Mouse (Mus musculus) neural tube, embryonic 13.5 days (tissue): ENCODE data around the gene Klrb1c. TPM values are rescaled to one million over a fixed set of nuclear protein-coding genes. Genes with fewer than 3 reads are reported as not detected.

Experiments
- ATAC-seq: fragments of 200-750 bp; cut with Nextera tagmentation; 2 replicates; pipeline ENCODE4 v1.8.0; 2017; ENCODE audit warnings: low read depth, mild to moderate bottlenecking, moderate TSS enrichment, moderate library complexity
- H3K27ac ChIP-seq: fragments of 300-500 bp; sonication (generic); replicated peaks from 2 replicates; pipeline ENCODE4 v1.5.1; 2015; ENCODE audit warnings: moderate library complexity, mild to moderate bottlenecking, inconsistent platforms
- H3K27me3 ChIP-seq: fragments of 300-500 bp; sonication (generic); 2 replicates; pipeline ENCODE4 v1.6.1; 2015; ENCODE audit warnings: mild to moderate bottlenecking, inconsistent platforms
- H3K36me3 ChIP-seq: fragments of 300-500 bp; sonication (generic); 2 replicates; pipeline ENCODE4 v1.6.1; 2015; ENCODE audit warnings: mild to moderate bottlenecking, inconsistent platforms
- H3K4me1 ChIP-seq: fragments of 300-500 bp; sonication (generic); replicated peaks from 2 replicates; pipeline ENCODE4 v1.6.1; 2015; ENCODE audit warnings: inconsistent platforms
- H3K4me2 ChIP-seq: fragments of 300-500 bp; sonication (generic); 2 replicates; pipeline ENCODE4 v1.6.1; 2015; ENCODE audit warnings: inconsistent platforms, mild to moderate bottlenecking, moderate library complexity
- H3K4me3 ChIP-seq: fragments of 300-500 bp; sonication (generic); 2 replicates; pipeline ENCODE4 v1.5.1; 2015; ENCODE audit warnings: mild to moderate bottlenecking, inconsistent platforms
- H3K9ac ChIP-seq: fragments of 300-500 bp; sonication (generic); 2 replicates; pipeline ENCODE4 v1.6.1; 2015; ENCODE audit warnings: moderate library complexity, mild to moderate bottlenecking, inconsistent platforms
- H3K9me3 ChIP-seq: fragments of 300-500 bp; sonication (generic); 2 replicates; pipeline ENCODE4 v1.6.1; 2016; ENCODE audit warnings: inconsistent platforms
- WGBS: fragments of 180-500 bp; shearing (Covaris S2); methylation state at CpG from one replicate; pipeline ENCODE4 v1.1.7; 2015; 5-methylcytosine and 5-hydroxymethylcytosine counted together
- polyA plus RNA-seq: library from polyadenylated mRNA; unstranded; fragments of >200 nt; fragmentation: Nextera tagmentation; extraction: Ambion mirVana; gene quantifications from 2 replicates; pipeline ENCODE4 v1.2.1, GENCODE M21; 2015

Gene Klrb1c
- 0.10 TPM in 1 of 2 replicates, not detected in the other for polyA plus RNA-seq

GRCm38 (mm10) chr6:128789115-128789514 lies at the start of gene Klrb1c:
Gene Klrb1c (minus strand): TSS chr6:128789215.
- Histone ChIP-seq H3K36me3 (no peaks in the 10 kb centered on the region), H3K9ac (no peak within 1 kb of the TSS), H3K4me3 (no peak within 1 kb of the TSS), H3K27ac (no peak within 1 kb of the TSS), H3K4me2 (no peak within 1 kb of the TSS), H3K9me3 (no peaks in the 10 kb centered on the region), H3K4me1 (no peaks in the 10 kb centered on the region), H3K27me3 (no peaks in the 10 kb centered on the region)
- 89% methylated on average over 2 of the region's 2 CpGs for WGBS
- ATAC-seq: no peak

- 1% methylated on average over 14 of the region's 14 CpGs for WGBS
- H3K27ac ChIP-seq: peak overlapping the region; percentile 84
- H3K36me3 ChIP-seq: no peaks in the 10 kb centered on the region
- peaks cover 16% of the 10 kb centered on the region for H3K4me1 ChIP-seq
- H3K4me2 ChIP-seq: peak overlapping the region; percentile 58
- peak overlapping the region; percentile 70 for H3K9ac ChIP-seq
- no peaks in the 10 kb centered on the region for H3K27me3 ChIP-seq
- H3K4me3 ChIP-seq: peak overlapping the region; percentile 78
- no peaks in the 10 kb centered on the region for H3K9me3 ChIP-seq
- peak; percentile 48 for ATAC-seq
Observed at GRCm38 (mm10) chr6:128837454-128838341, 48.7 kb upstream of the Klrb1c start.

- Histone ChIP-seq H3K9ac (no peak overlapping the region), H3K36me3 (no peaks in the 10 kb centered on the region), H3K4me3 (peak overlapping the region; percentile 78), H3K4me1 (peaks cover 12% of the 10 kb centered on the region), H3K9me3 (no peaks in the 10 kb centered on the region), H3K27me3 (no peaks in the 10 kb centered on the region), H3K27ac (peak overlapping the region; percentile 84; the same call in 1 of the 2 replicates), H3K4me2 (peak overlapping the region; percentile 58)
- ATAC-seq: no peak
- WGBS: 87% methylated on average over 6 of the region's 6 CpGs
Observed at GRCm38 (mm10) chr6:128836955-128837334, 47.9 kb upstream of the Klrb1c start.

- WGBS: 79% methylated on average over 8 of the region's 8 CpGs
- Histone ChIP-seq H3K9me3 (no peaks in the 10 kb centered on the region), H3K4me3 (no peak overlapping the region), H3K27ac (no peak overlapping the region), H3K9ac (no peak overlapping the region), H3K36me3 (no peaks in the 10 kb centered on the region), H3K4me1 (peaks cover 8% of the 10 kb centered on the region), H3K27me3 (no peaks in the 10 kb centered on the region), H3K4me2 (no peak overlapping the region)
- no peak for ATAC-seq
Observed at GRCm38 (mm10) chr6:128836191-128836954, 47.4 kb upstream of the Klrb1c start.

GRCm38 (mm10) chr6:128835571-128835970 lies 46.6 kb upstream of the Klrb1c start:
- H3K9ac ChIP-seq: no peak overlapping the region
- no peak overlapping the region for H3K4me3 ChIP-seq
- H3K27ac ChIP-seq: no peak overlapping the region
- 91% methylated on average over 4 of the region's 4 CpGs for WGBS
- no peaks in the 10 kb centered on the region for H3K27me3 ChIP-seq
- no peak overlapping the region for H3K4me2 ChIP-seq
- no peaks in the 10 kb centered on the region for H3K36me3 ChIP-seq
- ATAC-seq: no peak
- no peaks in the 10 kb centered on the region for H3K9me3 ChIP-seq
- H3K4me1 ChIP-seq: peaks cover 8% of the 10 kb centered on the region

- H3K36me3 ChIP-seq: no peaks in the 10 kb centered on the region
- no peak overlapping the region for H3K9ac ChIP-seq
- no peak for ATAC-seq
- no peaks in the 10 kb centered on the region; the same call in 1 of the 2 replicates for H3K4me1 ChIP-seq
- no peaks in the 10 kb centered on the region for H3K9me3 ChIP-seq
- no peak overlapping the region for H3K4me2 ChIP-seq
- H3K27me3 ChIP-seq: no peaks in the 10 kb centered on the region
- no peak overlapping the region for H3K4me3 ChIP-seq
- no peak overlapping the region for H3K27ac ChIP-seq
- WGBS: 87% methylated on average over 10 of the region's 10 CpGs
Observed at GRCm38 (mm10) chr6:128833046-128833445, 44.0 kb upstream of the Klrb1c start.

GRCm38 (mm10) chr6:128829837-128830236 lies 40.8 kb upstream of the Klrb1c start:
- no peaks in the 10 kb centered on the region for H3K36me3 ChIP-seq
- no peak overlapping the region for H3K27ac ChIP-seq
- 66% methylated on average over 4 of the region's 4 CpGs for WGBS
- no peaks in the 10 kb centered on the region for H3K9me3 ChIP-seq
- H3K4me3 ChIP-seq: no peak overlapping the region
- no peak overlapping the region for H3K4me2 ChIP-seq
- H3K9ac ChIP-seq: no peak overlapping the region
- no peak for ATAC-seq
- H3K27me3 ChIP-seq: no peaks in the 10 kb centered on the region
- no peaks in the 10 kb centered on the region for H3K4me1 ChIP-seq

GRCm38 (mm10) chr6:128826781-128827180 lies 37.8 kb upstream of the Klrb1c start:
- H3K4me3 ChIP-seq: no peak overlapping the region
- H3K4me1 ChIP-seq: no peaks in the 10 kb centered on the region
- H3K27me3 ChIP-seq: no peaks in the 10 kb centered on the region
- no peaks in the 10 kb centered on the region for H3K9me3 ChIP-seq
- WGBS: 79% methylated on average over 3 of the region's 3 CpGs
- H3K4me2 ChIP-seq: no peak overlapping the region
- ATAC-seq: no peak
- H3K36me3 ChIP-seq: no peaks in the 10 kb centered on the region
- H3K9ac ChIP-seq: no peak overlapping the region
- H3K27ac ChIP-seq: no peak overlapping the region

- no peak within 1 kb of the TSS for H3K9ac ChIP-seq
- 88% methylated on average over 6 of the region's 6 CpGs for WGBS
- no peak within 1 kb of the TSS for H3K27ac ChIP-seq
- H3K4me2 ChIP-seq: no peak within 1 kb of the TSS
- H3K27me3 ChIP-seq: no peaks in the 10 kb centered on the region
- H3K4me1 ChIP-seq: no peaks in the 10 kb centered on the region
- no peaks in the 10 kb centered on the region for H3K36me3 ChIP-seq
- no peak within 1 kb of the TSS for H3K4me3 ChIP-seq
- H3K9me3 ChIP-seq: no peaks in the 10 kb centered on the region
- ATAC-seq: no peak
Observed at GRCm38 (mm10) chr6:128826132-128826531, 37.1 kb upstream of the Klrb1c start, which contains the start of the genes Gm44511 and Klrb1b. Gene Gm44511 (minus strand): TSS chr6:128826315. Gene Klrb1b (minus strand): TSS chr6:128826331.

GRCm38 (mm10) chr6:128818083-128818802 lies 29.2 kb upstream of the Klrb1c start:
- H3K27ac ChIP-seq: no peak overlapping the region
- no peaks in the 10 kb centered on the region for H3K9me3 ChIP-seq
- 74% methylated on average over 4 of the region's 4 CpGs for WGBS
- no peak overlapping the region for H3K4me2 ChIP-seq
- H3K27me3 ChIP-seq: no peaks in the 10 kb centered on the region
- no peak for ATAC-seq
- no peak overlapping the region for H3K9ac ChIP-seq
- no peaks in the 10 kb centered on the region for H3K4me1 ChIP-seq
- H3K36me3 ChIP-seq: no peaks in the 10 kb centered on the region
- no peak overlapping the region for H3K4me3 ChIP-seq

GRCm38 (mm10) chr6:128808532-128808931 lies 19.5 kb upstream of the Klrb1c start:
- no peak overlapping the region for H3K9ac ChIP-seq

More at GRCm38 (mm10) chr6:128808532-128808931, 19.5 kb upstream of the Klrb1c start:
- Histone ChIP-seq H3K27ac (no peak overlapping the region), H3K4me2 (no peak overlapping the region), H3K4me3 (no peak overlapping the region), H3K27me3 (no peaks in the 10 kb centered on the region), H3K4me1 (no peaks in the 10 kb centered on the region; the same call in 1 of the 2 replicates), H3K36me3 (no peaks in the 10 kb centered on the region), H3K9me3 (no peaks in the 10 kb centered on the region)
- ATAC-seq: no peak
- WGBS: 88% methylated on average over 5 of the region's 5 CpGs
